ENCODE assay signal across 13 mouse cellular contexts in genomic region chr9:119435855-119436254, GRCm38 (mm10). TPM values are rescaled to one million over a fixed set of nuclear protein-coding genes. Genes with fewer than 3 reads are reported as not detected.
"Had no signal": no experiment of that assay in that cellular context is flagged by ENCODE, and none has a peak within 500 bp of the region (broad histone marks: within the 10 kb centered on the region; RNA-seq: fewer than 3 reads in every experiment).

No protein-coding gene starts in this region.

- ATAC-seq: liver, postnatal 0 days; midbrain, embryonic 16.5 days had no signal

- DNase-seq: liver, postnatal 0 days; lung, adult 2 months; lung, postnatal 10 days; lung, postnatal 4 days; midbrain, embryonic 14.5 days; right cerebral cortex, postnatal 14 days; right cerebral cortex, postnatal 4 days; spleen, adult 18-20 months; thymus, adult 18-20 months; thymus, postnatal 14 days; thymus, postnatal 36 days had no signal

RNA-seq across cellular contexts. Expression of gene Acvr2b, which starts 33.9 kb away (rescaled TPM):
- total RNA-seq: neutrophil, adult 5-6 weeks had no signal
